Mouse (Mus musculus) midbrain, embryonic 14.5 days (tissue): ENCODE measurements around the gene Plekhh3. TPM values are rescaled to one million over a fixed set of nuclear protein-coding genes. Genes with fewer than 3 reads are reported as not detected.
"Not testable (repeated sequence)": the region's sequence is repeated elsewhere in the genome, so short reads cannot be mapped to it uniquely, and the experiment has no call there.

Experiments
- ATAC-seq: fragments of 200-750 bp; cut with Nextera tagmentation; 2 replicates; pipeline ENCODE4 v1.8.0; 2017; ENCODE audit warnings: moderate number of reproducible peaks, moderate library complexity; ENCODE audit not compliant: low FRiP score, low TSS enrichment
- DNase-seq: peaks from one replicate; pipeline ENCODE4 v3.0.0-alpha.2; 2015
- H3K27ac ChIP-seq: fragments of 300-500 bp; sonication (generic); replicated peaks from 2 replicates; pipeline ENCODE4 v1.5.1; 2014; ENCODE audit warnings: mild to moderate bottlenecking, low read depth, low read length, moderate library complexity
- H3K27me3 ChIP-seq: fragments of 300-500 bp; sonication (generic); 2 replicates; pipeline ENCODE4 v1.6.1; 2014; ENCODE audit warnings: low read length, control low read depth, mixed read lengths; ENCODE audit not compliant: control insufficient read depth, insufficient read depth
- H3K36me3 ChIP-seq: fragments of 300-500 bp; sonication (generic); 2 replicates; pipeline ENCODE4 v1.6.1; 2014; ENCODE audit warnings: low read length, control low read depth; ENCODE audit not compliant: control insufficient read depth, insufficient read depth
- H3K4me1 ChIP-seq: fragments of 300-500 bp; sonication (generic); 2 replicates; pipeline ENCODE4 v1.6.1; 2014; ENCODE audit warnings: mild to moderate bottlenecking, antibody characterized with exemption, low read length, control low read depth; ENCODE audit not compliant: control insufficient read depth, insufficient read depth
- H3K4me2 ChIP-seq: fragments of 300-500 bp; sonication (generic); 2 replicates; pipeline ENCODE4 v1.6.1; 2014; ENCODE audit warnings: mild to moderate bottlenecking, low read length, moderate library complexity
- H3K4me3 ChIP-seq: fragments of 300-500 bp; sonication (generic); replicated peaks from 2 replicates; pipeline ENCODE4 v1.5.1; 2014; ENCODE audit warnings: low read depth, low read length
- H3K9ac ChIP-seq: fragments of 300-500 bp; sonication (generic); replicated peaks from 2 replicates; pipeline ENCODE4 v1.6.1; 2014; ENCODE audit warnings: mild to moderate bottlenecking, low read length, moderate library complexity
- H3K9me3 ChIP-seq: fragments of 300-500 bp; sonication (generic); 2 replicates; pipeline ENCODE4 v1.6.1; 2016; ENCODE audit warnings: low read length, control low read depth, mixed read lengths; ENCODE audit not compliant: control insufficient read depth
- WGBS: fragments of 180-500 bp; shearing (Covaris S2); extraction: QIAGEN DNeasy Blood & Tissue Kit; methylation state at CpG from one replicate; pipeline ENCODE4 v1.1.7; 2014; 5-methylcytosine and 5-hydroxymethylcytosine counted together
- polyA plus RNA-seq: library from polyadenylated mRNA; unstranded; fragments of >200 nt; fragmentation: Nextera tagmentation; extraction: Ambion mirVana; gene quantifications from 2 replicates; pipeline ENCODE4 v1.2.1, GENCODE M21; 2014

Gene Plekhh3
- polyA plus RNA-seq, 1 experiment from 2014 or later: 8.2 TPM

DNA sequence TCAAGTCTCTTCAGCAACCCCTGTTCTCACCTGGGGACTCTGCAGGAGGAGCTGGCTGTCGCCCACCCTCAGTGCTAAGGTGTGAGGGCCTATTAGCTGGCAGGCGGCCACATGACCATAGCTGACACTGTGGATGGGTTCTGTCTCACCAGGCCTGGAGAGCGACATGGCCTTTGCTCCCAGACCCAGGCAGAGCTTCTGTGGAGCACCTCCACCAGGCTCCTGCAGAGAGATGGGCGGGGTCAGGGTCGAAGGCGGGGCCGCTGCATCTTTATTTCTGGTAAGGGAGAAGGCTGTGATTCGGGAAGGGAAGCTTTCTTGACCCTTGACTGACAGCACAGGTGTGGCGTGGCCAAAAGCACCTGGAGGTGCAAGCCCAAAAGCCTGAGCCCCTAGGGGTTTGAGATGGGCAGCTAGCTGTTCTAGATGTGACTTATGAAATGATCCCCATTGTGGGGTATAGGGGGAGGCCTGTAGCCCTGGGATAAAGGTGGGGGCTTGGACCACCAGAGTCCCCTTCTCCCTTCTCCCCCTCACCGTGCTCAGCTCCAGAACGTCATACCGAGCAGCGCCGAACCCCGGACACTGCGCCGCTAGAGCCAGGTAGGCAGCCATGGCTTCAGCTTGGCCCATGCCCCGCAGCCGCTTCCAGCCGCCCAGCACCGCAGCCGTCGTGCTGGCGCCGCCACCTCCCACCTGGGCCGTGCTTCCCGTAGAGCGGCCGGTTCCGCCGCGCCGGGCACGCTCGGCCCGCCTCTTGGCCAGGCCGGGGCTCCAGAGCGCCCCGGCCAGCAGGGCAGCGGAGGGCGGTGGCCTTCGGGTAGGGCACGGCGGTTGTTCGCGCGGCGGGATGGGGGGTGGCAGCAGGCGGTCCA lies 7.4 kb downstream of the Plekhh3 start:
- Histone ChIP-seq H3K27ac (no peak overlapping the region), H3K36me3 (peaks cover 51% of the 10 kb centered on the region), H3K4me1 (peaks cover 6% of the 10 kb centered on the region; the same call in 1 of the 2 replicates), H3K9me3 (no peaks in the 10 kb centered on the region), H3K9ac (no peak overlapping the region; the same call in 1 of the 2 replicates), H3K27me3 (peaks cover 64% of the 10 kb centered on the region), H3K4me3 (peak overlapping the region; percentile 24), H3K4me2 (peak overlapping the region; percentile 41)
- WGBS: 8% methylated on average over 49 of the region's 49 CpGs
- DNase-seq (no peak), ATAC-seq (no peak)

- no peak for DNase-seq
- H3K9ac ChIP-seq: no peak overlapping the region
- H3K4me1 ChIP-seq: peaks cover 6% of the 10 kb centered on the region; the same call in 1 of the 2 replicates
- ATAC-seq: no peak
- H3K36me3 ChIP-seq: peaks cover 49% of the 10 kb centered on the region
- H3K9me3 ChIP-seq: no peaks in the 10 kb centered on the region
- H3K27ac ChIP-seq: no peak overlapping the region
- no peak overlapping the region for H3K4me3 ChIP-seq
- H3K4me2 ChIP-seq: no peak overlapping the region
- 48% methylated on average over 5 of the region's 5 CpGs for WGBS
- peaks cover 55% of the 10 kb centered on the region for H3K27me3 ChIP-seq
Measured at GRCm38 (mm10) chr11:101162772-101163171, 8.4 kb downstream of the Plekhh3 start.

GRCm38 (mm10) chr11:101162301-101162700 lies 8.8 kb downstream of the Plekhh3 start:
- peaks cover 50% of the 10 kb centered on the region for H3K27me3 ChIP-seq
- no peak overlapping the region for H3K27ac ChIP-seq
- DNase-seq (no peak), ATAC-seq (no peak)
- H3K36me3 ChIP-seq: peaks cover 45% of the 10 kb centered on the region
- H3K9ac ChIP-seq: no peak overlapping the region
- no peak overlapping the region for H3K4me3 ChIP-seq
- H3K4me1 ChIP-seq: peaks cover 6% of the 10 kb centered on the region; the same call in 1 of the 2 replicates
- H3K4me2 ChIP-seq: no peak overlapping the region
- H3K9me3 ChIP-seq: no peaks in the 10 kb centered on the region
- WGBS: 57% methylated on average over 5 of the region's 5 CpGs

- Histone ChIP-seq H3K9me3 (no peaks in the 10 kb centered on the region), H3K27ac (no peak overlapping the region), H3K9ac (no peak overlapping the region), H3K4me3 (no peak overlapping the region), H3K4me1 (peaks cover 8% of the 10 kb centered on the region; the same call in 1 of the 2 replicates), H3K27me3 (peaks cover 42% of the 10 kb centered on the region), H3K4me2 (no peak overlapping the region), H3K36me3 (peaks cover 41% of the 10 kb centered on the region)
- ATAC-seq (no peak), DNase-seq (no peak)
- WGBS: 89% methylated on average over 15 of the region's 15 CpGs
Measured at GRCm38 (mm10) chr11:101161551-101161950, 9.6 kb downstream of the Plekhh3 start.

DNA sequence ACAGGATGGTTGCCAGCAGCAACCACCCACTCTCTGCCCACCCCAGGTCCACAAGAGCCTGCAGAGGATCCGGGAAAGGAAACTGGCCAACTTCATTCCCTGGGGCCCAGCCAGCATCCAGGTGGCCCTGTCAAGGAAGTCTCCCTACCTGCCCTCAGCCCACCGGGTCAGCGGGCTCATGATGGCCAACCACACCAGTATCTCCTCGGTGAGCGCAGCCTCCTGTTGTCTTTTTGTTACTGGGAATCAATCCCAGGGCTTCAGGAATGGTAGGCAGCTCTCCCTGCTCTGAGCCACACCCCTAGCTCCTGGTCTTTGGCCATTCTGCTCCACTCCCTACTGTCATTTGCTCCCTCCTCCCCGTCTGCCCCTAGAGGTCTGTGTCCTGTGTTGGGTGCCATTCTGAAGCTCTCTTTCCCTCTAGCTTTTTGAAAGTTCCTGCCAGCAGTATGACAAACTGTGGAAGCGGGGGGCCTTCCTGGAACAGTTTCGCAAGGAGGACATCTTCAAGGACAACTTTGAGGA lies 10.1 kb downstream of the Plekhh3 start:
- H3K4me1 ChIP-seq: peaks cover 13% of the 10 kb centered on the region
- peaks cover 37% of the 10 kb centered on the region for H3K27me3 ChIP-seq
- 85% methylated on average over 6 of the region's 8 CpGs for WGBS
- ATAC-seq, H3K4me2 ChIP-seq, H3K9ac ChIP-seq, H3K27ac ChIP-seq, H3K9me3 ChIP-seq, H3K4me3 ChIP-seq, DNase-seq: not testable (repeated sequence)
- peaks cover 36% of the 10 kb centered on the region for H3K36me3 ChIP-seq

- Histone ChIP-seq H3K4me1 (peaks cover 21% of the 10 kb centered on the region), H3K27me3 (peaks cover 28% of the 10 kb centered on the region), H3K36me3 (peaks cover 29% of the 10 kb centered on the region)
- not testable (repeated sequence) for H3K9ac ChIP-seq, H3K9me3 ChIP-seq, ATAC-seq, DNase-seq, H3K4me3 ChIP-seq, H3K4me2 ChIP-seq, H3K27ac ChIP-seq
- WGBS: 89% methylated on average over 8 of the region's 10 CpGs
Measured at GRCm38 (mm10) chr11:101160151-101160550, 11.0 kb downstream of the Plekhh3 start.

GRCm38 (mm10) chr11:101155728-101156371 lies 15.3 kb downstream of the Plekhh3 start, which contains the start of gene Tubg2:
Tubg2 (plus strand) TSS chr11:101155907.
- Histone ChIP-seq H3K27ac (peak within 1 kb of the TSS; percentile 93), H3K27me3 (no peaks in the 10 kb centered on the region; the same call in 1 of the 2 replicates), H3K4me2 (peak within 1 kb of the TSS; percentile 76), H3K4me3 (peak within 1 kb of the TSS; percentile 40), H3K4me1 (peaks cover 15% of the 10 kb centered on the region), H3K9me3 (no peaks in the 10 kb centered on the region), H3K36me3 (no peaks in the 10 kb centered on the region), H3K9ac (peak within 1 kb of the TSS; percentile 77)
- peak; percentile 72 for ATAC-seq
- WGBS: 1% methylated on average over 36 of the region's 36 CpGs
- peak; percentile 93 for DNase-seq

DNA sequence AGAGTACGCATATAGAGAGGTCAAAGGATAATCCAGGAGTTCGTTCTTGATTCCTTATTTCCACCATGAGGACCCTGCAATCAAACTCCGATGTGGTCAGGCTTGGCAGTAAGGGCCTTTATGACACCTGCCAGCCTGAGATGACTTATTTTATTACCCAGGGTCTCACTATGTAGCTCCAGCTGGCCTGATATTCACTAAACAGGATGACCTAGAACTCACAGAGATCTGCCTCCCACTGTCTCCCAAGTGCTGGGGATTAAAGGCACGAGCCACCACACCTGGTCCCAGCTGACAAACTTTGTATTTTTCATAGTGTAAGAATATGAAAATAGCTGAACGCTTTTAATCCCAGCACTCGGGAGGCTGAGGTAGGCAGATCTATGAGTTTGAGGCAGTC lies 16.0 kb downstream of the Plekhh3 start:
- DNase-seq (no peak), ATAC-seq (no peak)
- H3K27ac ChIP-seq: peak overlapping the region; percentile 93
- H3K9me3 ChIP-seq: no peaks in the 10 kb centered on the region
- no peak overlapping the region for H3K4me3 ChIP-seq
- peak overlapping the region; percentile 76 for H3K4me2 ChIP-seq
- WGBS: 71% methylated on average over 6 of the region's 6 CpGs
- H3K36me3 ChIP-seq: no peaks in the 10 kb centered on the region
- H3K27me3 ChIP-seq: no peaks in the 10 kb centered on the region; the same call in 1 of the 2 replicates
- H3K9ac ChIP-seq: no peak overlapping the region; the same call in 1 of the 2 replicates
- peaks cover 15% of the 10 kb centered on the region for H3K4me1 ChIP-seq
